ENCODE assay signal across 9 mouse cellular contexts in genomic region chr9:60857833-60858232, GRCm38 (mm10).
A peak's percentile ranks its signal among the peaks of the same experiment; 100 is the strongest.
DNase-seq lines count a peak whose midpoint lies in the region; ATAC-seq lines count a peak whose summit lies in the region.
"Had no signal": no experiment of that assay in that cellular context is flagged by ENCODE, and none has a peak within 500 bp of the region (broad histone marks: within the 10 kb centered on the region; RNA-seq: fewer than 3 reads in every experiment).

No protein-coding gene starts in this region.

- H3K9me3 ChIP-seq in embryonic facial prominence, embryonic 13.5 days = no peaks in the 10 kb centered on the region
- H3K9me3 ChIP-seq in hindbrain, embryonic 12.5 days (replicated peaks) = no peaks in the 10 kb centered on the region

- no peaks in the 10 kb centered on the region for H3K27me3 ChIP-seq in embryonic facial prominence, embryonic 13.5 days
- no peaks in the 10 kb centered on the region for H3K27me3 ChIP-seq in hindbrain, embryonic 12.5 days

- 16% methylated on average over 5 of the region's 5 CpGs for WGBS in embryonic facial prominence, embryonic 13.5 days
- WGBS in hindbrain, embryonic 12.5 days = 33% methylated on average over 5 of the region's 5 CpGs

- peak overlapping the region; percentile 51 for H3K4me2 ChIP-seq in embryonic facial prominence, embryonic 13.5 days
- no peak overlapping the region for H3K4me2 ChIP-seq in hindbrain, embryonic 12.5 days (replicated peaks)

- ATAC-seq in embryonic facial prominence, embryonic 13.5 days (ENCODE audit: insufficient number of reproducible peaks, insufficient read depth, low FRiP score, low TSS enrichment, low read depth) = peak; percentile 37; the same call in 1 of the 2 replicates
- peak; percentile 60; the same call in 1 of the 2 replicates for ATAC-seq in hindbrain, embryonic 12.5 days (ENCODE audit: low FRiP score)

- no peak overlapping the region for H3K9ac ChIP-seq in embryonic facial prominence, embryonic 13.5 days
- H3K9ac ChIP-seq in hindbrain, embryonic 12.5 days = no peak overlapping the region

- H3K4me1 ChIP-seq in embryonic facial prominence, embryonic 13.5 days = peaks cover 11% of the 10 kb centered on the region
- peaks cover 5% of the 10 kb centered on the region; the same call in 1 of the 2 replicates for H3K4me1 ChIP-seq in hindbrain, embryonic 12.5 days

- DNase-seq in adrenal gland, adult 18-20 months (ENCODE audit: low spot score in 2 of 2) = peak; percentile 42 to 63
- DNase-seq in adrenal gland, postnatal 4 days (ENCODE audit: low spot score in 2 of 2) = no peak
- DNase-seq in adrenal gland, postnatal 10 days = peak; percentile 77
- peak; percentile 61 for DNase-seq in layer of hippocampus, adult 9-10 months (ENCODE audit: low spot score)
- DNase-seq in lung, postnatal 36 days = peak; percentile 77
- peak; percentile 76 for DNase-seq in right cerebral cortex, postnatal 4 days

- peaks cover 27% of the 10 kb centered on the region for H3K36me3 ChIP-seq in embryonic facial prominence, embryonic 13.5 days
- peaks cover 10% of the 10 kb centered on the region for H3K36me3 ChIP-seq in hindbrain, embryonic 12.5 days

- no peak overlapping the region for H3K27ac ChIP-seq in embryonic facial prominence, embryonic 13.5 days
- H3K27ac ChIP-seq in hindbrain, embryonic 12.5 days = no peak overlapping the region
- H3K27ac ChIP-seq: macrophage had no signal

- no peak overlapping the region for H3K4me3 ChIP-seq in embryonic facial prominence, embryonic 13.5 days
- no peak overlapping the region for H3K4me3 ChIP-seq in hindbrain, embryonic 12.5 days

Comparison
In these comparisons a context has a peak if more than half of its experiments do, and no peak if none do; other contexts are left out.
1. DNase-seq: peak in adrenal gland, adult 18-20 months (2 of 2), adrenal gland, postnatal 10 days (single experiment), layer of hippocampus, adult 9-10 months (single experiment), lung, postnatal 36 days (single experiment) and right cerebral cortex, postnatal 4 days (single experiment); none in adrenal gland, postnatal 4 days (0 of 2).